Mouse (Mus musculus) layer of hippocampus, adult 11-12 months (tissue): Measurements from ENCODE around the gene Armc7.
"Not testable (repeated sequence)": the region's sequence is repeated elsewhere in the genome, so short reads cannot be mapped to it uniquely, and the experiment has no call there.

Experiments
- DNase-seq: peaks from one replicate; pipeline ENCODE4 v3.0.0; 2022; ENCODE audit warnings: low spot score

Gene Armc7

GRCm38 (mm10) chr11:115491356-115492083 is 16.1 kb downstream of the Armc7 start, which contains the start of gene Nt5c:
Gene Nt5c, minus strand, starts transcription at chr11:115491862.
- DNase-seq: peak; percentile 87

GRCm38 (mm10) chr11:115492387-115492786 is 16.9 kb downstream of the Armc7 start:
- no peak for DNase-seq

GRCm38 (mm10) chr11:115496559-115496958 is 21.1 kb downstream of the Armc7 start:
- not testable (repeated sequence) for DNase-seq

- no peak for DNase-seq
Measured at GRCm38 (mm10) chr11:115502636-115503035, 27.2 kb downstream of the Armc7 start.

- no peak for DNase-seq
Measured at GRCm38 (mm10) chr11:115506586-115506985, 31.1 kb downstream of the Armc7 start.

- DNase-seq: no peak
Measured at GRCm38 (mm10) chr11:115508061-115508460, 32.6 kb downstream of the Armc7 start.

- no peak for DNase-seq
Measured at GRCm38 (mm10) chr11:115509773-115510506, 34.5 kb downstream of the Armc7 start.

- DNase-seq: no peak
Measured at GRCm38 (mm10) chr11:115510507-115510888, 35.0 kb downstream of the Armc7 start.

- no peak for DNase-seq
Measured at GRCm38 (mm10) chr11:115511121-115511520, 35.7 kb downstream of the Armc7 start.

- no peak for DNase-seq
Measured at GRCm38 (mm10) chr11:115512004-115512403, 36.5 kb downstream of the Armc7 start.

- no peak for DNase-seq
Measured at GRCm38 (mm10) chr11:115512407-115513183, 37.1 kb downstream of the Armc7 start.

- DNase-seq: no peak
Measured at GRCm38 (mm10) chr11:115513271-115514237, 38.1 kb downstream of the Armc7 start.

GRCm38 (mm10) chr11:115514238-115514663 is 38.8 kb downstream of the Armc7 start, which contains the start of gene Jpt1:
Gene Jpt1, minus strand, starts transcription at chr11:115514387.
- DNase-seq: peak; percentile 97

- DNase-seq: no peak
Measured at GRCm38 (mm10) chr11:115515021-115515420, 39.6 kb downstream of the Armc7 start.

- DNase-seq: no peak
Measured at GRCm38 (mm10) chr11:115516942-115517341, 41.5 kb downstream of the Armc7 start.

GRCm38 (mm10) chr11:115518693-115519092 is 43.2 kb downstream of the Armc7 start:
- no peak for DNase-seq

- DNase-seq: no peak
Measured at GRCm38 (mm10) chr11:115519581-115519980, 44.1 kb downstream of the Armc7 start.

- no peak for DNase-seq
Measured at GRCm38 (mm10) chr11:115520218-115520617, 44.8 kb downstream of the Armc7 start.

- no peak for DNase-seq
Measured at GRCm38 (mm10) chr11:115521080-115521479, 45.6 kb downstream of the Armc7 start.

GRCm38 (mm10) chr11:115522238-115522637 is 46.8 kb downstream of the Armc7 start:
- no peak for DNase-seq

GRCm38 (mm10) chr11:115522703-115523102 is 47.2 kb downstream of the Armc7 start:
- DNase-seq: no peak
